Mouse (Mus musculus): Measurements from ENCODE around the gene Prrg2. TPM values are rescaled to one million over a fixed set of nuclear protein-coding genes. Genes with fewer than 3 reads are reported as not detected.

Prrg2 gene
- polyA plus RNA-seq, 1 experiment: 27.3 TPM

DNA sequence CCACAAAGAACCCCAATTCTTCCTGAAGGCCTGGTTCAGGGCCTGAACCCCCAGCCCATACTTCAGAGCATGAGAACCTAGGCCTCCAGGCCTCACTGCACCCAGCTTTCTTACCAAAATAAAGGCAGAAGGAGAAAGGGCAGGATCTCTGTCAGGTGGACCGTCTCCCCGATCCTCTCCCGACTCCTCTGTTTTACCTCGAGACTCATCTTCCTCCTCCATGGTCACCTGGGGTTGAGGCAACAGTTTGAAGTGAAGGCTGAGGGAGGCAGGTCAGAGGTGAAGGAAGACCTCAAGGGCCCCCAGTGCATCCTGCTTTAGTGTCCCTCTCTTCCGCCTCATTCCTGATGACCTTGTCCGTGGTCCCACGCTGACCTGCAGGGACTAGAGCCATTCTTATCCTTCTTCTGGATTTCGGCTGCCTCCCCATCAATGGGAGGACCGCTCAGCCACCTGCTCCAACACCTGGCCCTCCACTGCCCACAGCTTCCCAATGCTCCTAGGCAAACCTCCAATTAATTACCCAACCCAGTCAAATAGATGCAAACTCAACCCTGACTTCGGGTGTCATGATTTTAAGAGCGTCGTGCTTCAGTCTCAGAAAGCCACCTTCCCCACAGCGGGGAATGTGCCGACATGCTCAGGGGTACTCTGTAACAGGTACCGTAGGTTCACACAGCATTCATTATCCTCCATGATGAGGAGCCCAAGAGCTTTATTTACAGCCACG, 48.9 kb downstream of the Prrg2 start:
- Histone ChIP-seq H3K4me3 (ENCODE audit: control insufficient read depth, low read depth, low read length) (no peak overlapping the region), H3K27ac (ENCODE audit: control insufficient read depth, insufficient read depth, low read depth, low read length) (no peak overlapping the region), H3K4me1 (ENCODE audit: control insufficient read depth, insufficient read depth, low read length) (peaks cover 14% of the 10 kb centered on the region), H3K27me3 (ENCODE audit: control insufficient read depth, insufficient read depth, low read length) (no peaks in the 10 kb centered on the region), H3K36me3 (ENCODE audit: control insufficient read depth, insufficient read depth, low read length) (no peaks in the 10 kb centered on the region; the same call in 1 of the 2 replicates)
- no peak for TF ChIP-seq POLR2A (IDR thresholded peaks at IDR 0.05; ENCODE audit: control insufficient read depth, low read depth, low read length)
- no peak for TF ChIP-seq CTCF (IDR thresholded peaks at IDR 0.05; ENCODE audit: control insufficient read depth, insufficient read depth, insufficient replicate concordance, low read depth, low read length)

DNA sequence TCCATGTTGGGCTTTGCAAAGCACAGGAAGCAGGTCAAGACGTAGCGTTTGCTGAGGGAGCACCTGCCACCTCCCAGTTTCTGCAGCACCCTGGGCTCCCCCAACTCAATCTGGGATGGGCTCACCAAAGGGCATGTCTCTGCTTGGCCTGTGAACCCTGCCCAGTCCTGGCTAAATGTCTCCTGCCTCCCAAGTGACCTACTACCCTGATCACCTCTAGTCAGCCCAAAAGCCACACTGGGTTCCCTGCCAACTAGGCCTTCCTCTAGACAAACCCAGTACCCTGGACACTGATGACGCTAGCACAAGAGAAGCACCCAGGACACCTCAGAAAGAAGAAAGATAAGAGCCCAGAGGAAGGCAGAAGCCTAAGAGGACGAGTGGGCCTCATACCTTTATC, 49.7 kb downstream of the Prrg2 start:
- TF ChIP-seq POLR2A (IDR thresholded peaks at IDR 0.05; ENCODE audit: control insufficient read depth, low read depth, low read length) (no peak), CTCF (IDR thresholded peaks at IDR 0.05; ENCODE audit: control insufficient read depth, insufficient read depth, insufficient replicate concordance, low read depth, low read length) (no peak)
- H3K4me3 ChIP-seq (ENCODE audit: control insufficient read depth, low read depth, low read length): no peak overlapping the region

DNA sequence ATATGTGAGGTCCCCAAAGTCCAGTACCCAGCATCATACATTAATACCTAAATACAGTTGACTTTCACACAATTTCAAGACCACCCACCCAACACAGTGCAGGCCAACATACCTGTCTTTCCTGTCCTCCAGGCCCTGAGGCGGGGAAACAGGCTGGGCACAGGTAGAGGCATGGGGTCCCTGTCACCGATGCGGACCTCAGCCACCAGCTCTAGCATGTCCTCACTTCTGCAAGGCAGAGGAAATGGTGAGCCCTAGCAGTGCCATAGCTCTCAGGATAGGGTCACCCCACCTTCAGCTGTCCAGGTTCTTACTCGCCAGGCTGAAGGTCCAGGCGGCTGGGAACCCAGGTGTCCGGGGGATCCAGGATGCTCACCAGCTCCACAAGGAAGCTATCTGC, 50.5 kb downstream of the Prrg2 start:
- Histone ChIP-seq H3K27me3 (ENCODE audit: control insufficient read depth, insufficient read depth, low read length) (no peaks in the 10 kb centered on the region), H3K4me3 (ENCODE audit: control insufficient read depth, low read depth, low read length) (no peak overlapping the region), H3K36me3 (ENCODE audit: control insufficient read depth, insufficient read depth, low read length) (no peaks in the 10 kb centered on the region; the same call in 1 of the 2 replicates), H3K27ac (ENCODE audit: control insufficient read depth, insufficient read depth, low read depth, low read length) (no peak overlapping the region), H3K4me1 (ENCODE audit: control insufficient read depth, insufficient read depth, low read length) (peaks cover 2% of the 10 kb centered on the region)
- TF ChIP-seq CTCF (IDR thresholded peaks at IDR 0.05; ENCODE audit: control insufficient read depth, insufficient read depth, insufficient replicate concordance, low read depth, low read length): no peak
- no peak for TF ChIP-seq POLR2A (IDR thresholded peaks at IDR 0.05; ENCODE audit: control insufficient read depth, low read depth, low read length)

More for the DNA sequence above, 49.7 kb downstream of the Prrg2 start:
- H3K27ac ChIP-seq (ENCODE audit: control insufficient read depth, insufficient read depth, low read depth, low read length): no peak overlapping the region
- H3K27me3 ChIP-seq (ENCODE audit: control insufficient read depth, insufficient read depth, low read length): no peaks in the 10 kb centered on the region
- no peaks in the 10 kb centered on the region; the same call in 1 of the 2 replicates for H3K36me3 ChIP-seq (ENCODE audit: control insufficient read depth, insufficient read depth, low read length)
- H3K4me1 ChIP-seq (ENCODE audit: control insufficient read depth, insufficient read depth, low read length): peaks cover 9% of the 10 kb centered on the region

DNA sequence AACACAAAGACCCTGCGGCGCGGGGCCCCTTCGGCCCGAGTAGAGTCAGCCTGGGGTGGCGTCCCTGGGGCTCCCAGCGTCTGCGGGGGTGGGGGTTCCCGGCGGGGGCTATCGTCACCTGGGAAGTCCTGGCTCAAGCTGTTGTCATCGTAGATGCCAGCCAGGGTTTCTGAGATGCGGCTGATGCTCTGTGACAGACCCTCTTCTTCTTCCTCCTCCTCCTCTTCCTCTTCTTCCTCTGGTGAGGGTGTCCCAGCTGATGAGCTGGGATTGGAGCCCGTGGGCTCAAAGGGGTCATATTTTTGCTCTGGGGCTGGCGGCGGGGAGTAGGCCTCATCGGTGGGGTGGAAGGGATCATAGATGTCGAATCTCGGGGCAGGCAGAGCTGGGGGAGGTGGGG, 54.1 kb downstream of the Prrg2 start:
- Histone ChIP-seq H3K27ac (ENCODE audit: control insufficient read depth, insufficient read depth, low read depth, low read length) (no peak overlapping the region), H3K4me3 (ENCODE audit: control insufficient read depth, low read depth, low read length) (no peak overlapping the region), H3K36me3 (ENCODE audit: control insufficient read depth, insufficient read depth, low read length) (peaks cover 2% of the 10 kb centered on the region), H3K27me3 (ENCODE audit: control insufficient read depth, insufficient read depth, low read length) (no peaks in the 10 kb centered on the region), H3K4me1 (ENCODE audit: control insufficient read depth, insufficient read depth, low read length) (no peaks in the 10 kb centered on the region)
- TF ChIP-seq POLR2A (IDR thresholded peaks at IDR 0.05; ENCODE audit: control insufficient read depth, low read depth, low read length) (no peak), CTCF (IDR thresholded peaks at IDR 0.05; ENCODE audit: control insufficient read depth, insufficient read depth, insufficient replicate concordance, low read depth, low read length) (no peak)

DNA sequence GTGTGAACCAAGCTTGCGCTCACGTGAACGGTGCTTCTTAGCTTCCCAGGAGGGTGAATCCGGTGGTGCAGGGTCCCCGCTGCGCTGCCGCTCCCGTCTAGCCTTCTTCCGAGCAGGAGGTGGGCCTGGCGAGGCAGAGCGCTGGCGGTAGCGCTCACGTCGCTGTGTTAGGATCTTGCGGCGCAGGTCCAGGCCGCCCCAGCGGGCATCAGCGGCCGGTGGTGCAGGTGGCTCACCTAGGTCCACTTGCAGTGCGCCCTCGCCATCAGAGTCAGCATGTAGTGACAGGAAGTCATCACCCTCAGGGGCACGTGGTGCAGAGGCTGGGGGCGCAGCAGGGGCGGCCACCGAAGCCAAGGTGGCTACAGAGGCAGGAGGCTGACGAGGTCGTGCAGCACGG, 54.6 kb downstream of the Prrg2 start:
- Histone ChIP-seq H3K36me3 (ENCODE audit: control insufficient read depth, insufficient read depth, low read length) (peaks cover 2% of the 10 kb centered on the region), H3K27me3 (ENCODE audit: control insufficient read depth, insufficient read depth, low read length) (no peaks in the 10 kb centered on the region), H3K4me1 (ENCODE audit: control insufficient read depth, insufficient read depth, low read length) (no peaks in the 10 kb centered on the region), H3K4me3 (ENCODE audit: control insufficient read depth, low read depth, low read length) (no peak overlapping the region), H3K27ac (ENCODE audit: control insufficient read depth, insufficient read depth, low read depth, low read length) (no peak overlapping the region)
- TF ChIP-seq CTCF (IDR thresholded peaks at IDR 0.05; ENCODE audit: control insufficient read depth, insufficient read depth, insufficient replicate concordance, low read depth, low read length) (no peak), POLR2A (IDR thresholded peaks at IDR 0.05; ENCODE audit: control insufficient read depth, low read depth, low read length) (no peak)

DNA sequence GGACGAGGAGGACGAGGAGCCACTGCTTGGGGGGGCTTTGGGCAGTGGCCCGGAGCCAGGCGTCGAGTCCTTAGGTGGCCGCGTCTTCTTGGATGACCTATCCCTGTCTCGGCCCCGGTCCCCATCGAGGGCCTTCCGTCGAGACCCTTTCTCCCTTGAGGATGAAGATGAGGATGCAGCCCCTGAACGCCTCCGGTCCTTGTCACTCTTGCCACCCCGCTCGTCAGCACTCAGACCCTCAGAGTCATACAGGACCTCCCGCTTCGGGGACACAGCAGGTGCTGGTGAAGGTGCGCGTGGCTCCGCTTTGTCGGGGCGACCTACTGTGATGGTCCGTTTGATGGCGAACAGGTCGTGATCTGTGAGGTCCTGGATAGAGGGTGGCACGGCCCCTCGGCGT, 55.3 kb downstream of the Prrg2 start:
- Histone ChIP-seq H3K27me3 (ENCODE audit: control insufficient read depth, insufficient read depth, low read length) (no peaks in the 10 kb centered on the region), H3K27ac (ENCODE audit: control insufficient read depth, insufficient read depth, low read depth, low read length) (no peak overlapping the region), H3K36me3 (ENCODE audit: control insufficient read depth, insufficient read depth, low read length) (peaks cover 2% of the 10 kb centered on the region), H3K4me1 (ENCODE audit: control insufficient read depth, insufficient read depth, low read length) (no peaks in the 10 kb centered on the region), H3K4me3 (ENCODE audit: control insufficient read depth, low read depth, low read length) (no peak overlapping the region)
- TF ChIP-seq POLR2A (IDR thresholded peaks at IDR 0.05; ENCODE audit: control insufficient read depth, low read depth, low read length) (no peak), CTCF (IDR thresholded peaks at IDR 0.05; ENCODE audit: control insufficient read depth, insufficient read depth, insufficient replicate concordance, low read depth, low read length) (no peak)

DNA sequence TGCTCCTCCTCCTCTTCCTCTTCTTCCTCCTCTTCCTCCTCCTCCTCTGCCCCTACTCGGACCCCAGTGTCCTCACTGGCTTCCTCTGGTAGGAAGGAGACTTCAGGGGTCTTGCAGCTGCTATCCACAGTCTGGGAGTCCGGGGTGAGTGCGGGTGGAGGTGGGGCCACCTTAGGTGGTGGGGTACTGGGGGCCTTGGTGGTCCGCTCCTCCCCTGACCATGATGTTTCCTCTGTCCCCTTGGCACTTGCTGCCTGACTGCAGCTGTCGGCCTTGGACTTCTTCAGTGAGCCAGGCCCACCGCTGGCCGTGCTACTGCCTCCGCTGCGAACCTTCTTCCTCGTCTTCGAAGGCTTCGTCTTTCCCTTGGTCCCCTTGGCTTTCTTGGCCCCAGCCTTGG, 56.0 kb downstream of the Prrg2 start:
- Histone ChIP-seq H3K4me3 (ENCODE audit: control insufficient read depth, low read depth, low read length) (no peak overlapping the region), H3K4me1 (ENCODE audit: control insufficient read depth, insufficient read depth, low read length) (no peaks in the 10 kb centered on the region), H3K27ac (ENCODE audit: control insufficient read depth, insufficient read depth, low read depth, low read length) (no peak overlapping the region), H3K27me3 (ENCODE audit: control insufficient read depth, insufficient read depth, low read length) (no peaks in the 10 kb centered on the region), H3K36me3 (ENCODE audit: control insufficient read depth, insufficient read depth, low read length) (peaks cover 2% of the 10 kb centered on the region)
- TF ChIP-seq CTCF (IDR thresholded peaks at IDR 0.05; ENCODE audit: control insufficient read depth, insufficient read depth, insufficient replicate concordance, low read depth, low read length): no peak

Measured in testis, adult 2 months (tissue).